Mouse (Mus musculus) cerebellum, adult 18-20 months (tissue): ENCODE measurements around the gene Olfml3.
A peak's percentile ranks its signal among the peaks of the same experiment; 100 is the strongest.

Experiments
- DNase-seq, 2 experiments: peaks; one replicate each; pipeline ENCODE4 v3.0.0; 2021

Olfml3 gene

GRCm38 (mm10) chr3:103737778-103738571 is at the start of gene Olfml3:
Gene Olfml3 (minus strand): TSS chr3:103738001.
- peak; percentile 90 to 91 for DNase-seq

- no peak for DNase-seq
Measured at GRCm38 (mm10) chr3:103787225-103787624, 49.4 kb upstream of the Olfml3 start.

GRCm38 (mm10) chr3:103782844-103783609 is 45.2 kb upstream of the Olfml3 start:
- no peak for DNase-seq

GRCm38 (mm10) chr3:103780777-103781176 is 43.0 kb upstream of the Olfml3 start:
- DNase-seq, result no peak

- DNase-seq, result peak in 1 of 2 experiments; percentile 47
Measured at GRCm38 (mm10) chr3:103780271-103780670, 42.5 kb upstream of the Olfml3 start.

- DNase-seq, result no peak
Measured at GRCm38 (mm10) chr3:103779183-103779582, 41.4 kb upstream of the Olfml3 start.

GRCm38 (mm10) chr3:103778660-103779059 is 40.9 kb upstream of the Olfml3 start:
- DNase-seq, result no peak

- peak; percentile 69 to 81 for DNase-seq
Measured at GRCm38 (mm10) chr3:103777940-103778339, 40.1 kb upstream of the Olfml3 start.

- DNase-seq, result no peak
Measured at GRCm38 (mm10) chr3:103774009-103774408, 36.2 kb upstream of the Olfml3 start.

GRCm38 (mm10) chr3:103773508-103773907 is 35.7 kb upstream of the Olfml3 start:
- DNase-seq, result no peak

GRCm38 (mm10) chr3:103772846-103773245 is 35.0 kb upstream of the Olfml3 start:
- DNase-seq, result no peak

- peak; percentile 84 to 87 for DNase-seq
Measured at GRCm38 (mm10) chr3:103771531-103772130, 33.8 kb upstream of the Olfml3 start.

GRCm38 (mm10) chr3:103766789-103767188 is 29.0 kb upstream of the Olfml3 start:
- no peak for DNase-seq

GRCm38 (mm10) chr3:103759261-103759970 is 21.6 kb upstream of the Olfml3 start:
- DNase-seq, result no peak

GRCm38 (mm10) chr3:103758456-103758855 is 20.7 kb upstream of the Olfml3 start:
- DNase-seq, result no peak

GRCm38 (mm10) chr3:103756920-103757319 is 19.1 kb upstream of the Olfml3 start:
- DNase-seq, result no peak

GRCm38 (mm10) chr3:103755351-103755750 is 17.6 kb upstream of the Olfml3 start:
- DNase-seq, result no peak

- DNase-seq, result no peak
Measured at GRCm38 (mm10) chr3:103751558-103751957, 13.8 kb upstream of the Olfml3 start.

- no peak for DNase-seq
Measured at GRCm38 (mm10) chr3:103746711-103747110, 8.9 kb upstream of the Olfml3 start.

- DNase-seq, result no peak
Measured at GRCm38 (mm10) chr3:103745001-103745770, 7.4 kb upstream of the Olfml3 start.

- no peak for DNase-seq
Measured at GRCm38 (mm10) chr3:103743208-103743607, 5.4 kb upstream of the Olfml3 start.

- DNase-seq, result no peak
Measured at GRCm38 (mm10) chr3:103740342-103740741, 2.5 kb upstream of the Olfml3 start.
